Mouse (Mus musculus): ENCODE results near the gene Otud7b. TPM values are rescaled to one million over a fixed set of nuclear protein-coding genes. Genes with fewer than 3 reads are reported as not detected.

Gene Otud7b
- total RNA-seq (2021) = 10 to 100 TPM; 27.4 to 31.0 TPM
- long read RNA-seq, experiment 1, partial matches to known transcripts = 1 of 6 reads
- long read RNA-seq, experiment 1, other reads (novel, unspliced or antisense) = 5 of 6 reads
- long read RNA-seq, experiment 2, full-length matches to known transcripts = 1 of 3 reads
- long read RNA-seq, experiment 2, partial matches to known transcripts = 0 of 3 reads
- long read RNA-seq, experiment 2, other reads (novel, unspliced or antisense) = 2 of 3 reads

DNA sequence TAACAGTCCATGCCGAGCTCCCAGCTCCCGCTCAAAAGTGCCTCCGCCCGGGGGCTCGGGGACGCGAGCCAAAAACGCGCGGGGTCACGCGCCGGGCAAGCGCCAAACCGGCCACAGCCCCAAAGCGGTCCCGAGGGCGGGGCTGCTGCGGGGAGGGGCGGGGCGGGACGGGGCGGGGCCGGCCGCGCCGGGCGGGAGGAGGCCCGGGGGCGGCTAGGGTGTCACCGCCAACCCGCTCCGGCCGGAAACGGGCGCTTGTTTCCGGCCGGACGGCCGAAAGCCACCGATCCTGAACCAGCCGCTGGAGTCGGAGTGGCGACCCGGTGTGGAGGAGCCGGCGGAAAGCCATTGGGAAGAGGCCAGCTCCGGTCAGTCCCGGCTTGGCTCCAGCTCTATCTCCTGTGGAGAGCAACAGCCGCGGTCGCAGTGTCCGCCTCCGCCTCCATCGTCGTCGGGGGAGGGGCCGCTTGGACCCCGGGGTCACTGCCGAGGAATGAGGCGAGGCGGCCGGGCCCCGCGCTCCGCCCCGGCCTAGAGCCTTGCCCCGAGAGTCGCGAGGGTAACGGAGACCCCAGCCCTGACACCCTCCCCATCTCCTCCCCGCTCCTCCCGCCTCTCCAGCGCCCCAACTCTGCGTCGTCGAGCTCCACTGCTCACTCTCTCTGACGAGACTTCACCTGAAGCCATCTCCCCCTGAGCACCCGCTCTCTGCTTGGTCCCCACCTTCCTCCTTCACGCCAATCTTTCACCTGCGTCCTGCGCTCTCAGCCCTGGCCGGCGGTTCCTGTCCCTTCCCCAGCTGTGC lies at the start of gene Otud7b:
Gene Otud7b, plus strand, starts transcription at position 267 of the 805 bp plus-strand sequence.
- DNase-seq (ENCODE audit: low spot score in 2 of 2) = peak; percentile 65 to 73

DNA sequence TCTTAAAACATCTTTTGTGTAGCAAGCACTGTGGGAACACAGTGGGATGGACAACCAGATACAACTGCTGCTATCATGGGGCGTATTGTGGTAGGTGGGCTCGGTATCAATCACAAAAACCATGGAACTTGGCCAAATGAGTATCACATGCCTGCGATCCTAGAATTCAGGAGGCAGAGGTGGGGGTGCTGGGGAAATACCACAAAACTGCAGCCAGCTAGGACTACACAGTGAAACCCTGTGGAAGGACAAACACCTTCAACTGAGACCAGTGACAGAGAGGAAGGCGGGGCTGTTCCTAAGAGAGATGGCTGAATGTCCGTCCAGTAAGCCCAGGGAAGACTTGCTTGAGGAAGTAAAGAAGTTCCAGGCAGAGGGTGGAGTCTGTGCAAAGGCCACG lies 49.0 kb upstream of the Otud7b start:
- no peak for DNase-seq (ENCODE audit: low spot score in 2 of 2)

DNA sequence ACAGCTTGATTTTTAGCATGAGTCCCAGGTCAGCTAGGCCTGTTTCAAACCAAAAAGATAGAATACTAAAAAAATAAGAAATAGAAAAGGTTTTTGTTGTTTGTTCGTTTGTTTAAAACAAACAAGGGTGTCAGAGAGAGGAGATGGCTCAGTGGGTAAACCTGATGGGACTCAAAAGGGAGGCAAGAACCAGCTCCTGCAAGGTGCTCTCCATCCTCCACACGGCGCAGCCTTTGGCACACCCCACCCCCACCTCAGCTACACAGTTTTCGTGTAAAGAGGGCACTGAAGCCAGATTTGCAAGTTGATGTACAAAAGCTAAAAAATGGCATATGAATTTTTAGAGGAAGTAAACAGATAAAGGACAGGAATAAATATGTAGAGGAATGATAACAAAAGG lies 48.3 kb upstream of the Otud7b start:
- no peak for DNase-seq (ENCODE audit: low spot score in 2 of 2)

DNA sequence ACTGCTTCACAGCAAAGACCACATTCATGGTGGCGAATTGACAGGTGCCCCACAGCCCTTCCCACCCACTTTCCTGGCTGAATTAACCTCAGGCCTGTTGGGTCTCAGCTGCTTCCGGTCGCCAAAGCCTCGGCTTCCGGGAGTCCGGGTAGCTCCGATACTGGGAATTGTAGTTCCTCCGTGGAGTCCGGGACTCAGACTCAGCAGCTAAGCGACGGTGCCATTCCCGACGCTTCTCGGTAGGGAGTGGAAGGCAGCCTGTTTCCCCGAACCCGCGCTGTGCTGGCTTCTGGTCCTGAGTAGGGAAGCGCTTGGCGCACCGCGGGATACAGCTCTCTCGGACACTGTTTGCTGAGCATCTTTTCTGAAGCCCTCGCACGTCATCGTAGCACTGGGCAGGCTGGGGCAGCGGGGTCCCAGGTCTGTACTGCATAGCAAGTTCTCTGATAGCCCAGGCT lies 46.6 kb upstream of the Otud7b start:
- peak; percentile 89 to 92 for DNase-seq (ENCODE audit: low spot score in 2 of 2)

DNA sequence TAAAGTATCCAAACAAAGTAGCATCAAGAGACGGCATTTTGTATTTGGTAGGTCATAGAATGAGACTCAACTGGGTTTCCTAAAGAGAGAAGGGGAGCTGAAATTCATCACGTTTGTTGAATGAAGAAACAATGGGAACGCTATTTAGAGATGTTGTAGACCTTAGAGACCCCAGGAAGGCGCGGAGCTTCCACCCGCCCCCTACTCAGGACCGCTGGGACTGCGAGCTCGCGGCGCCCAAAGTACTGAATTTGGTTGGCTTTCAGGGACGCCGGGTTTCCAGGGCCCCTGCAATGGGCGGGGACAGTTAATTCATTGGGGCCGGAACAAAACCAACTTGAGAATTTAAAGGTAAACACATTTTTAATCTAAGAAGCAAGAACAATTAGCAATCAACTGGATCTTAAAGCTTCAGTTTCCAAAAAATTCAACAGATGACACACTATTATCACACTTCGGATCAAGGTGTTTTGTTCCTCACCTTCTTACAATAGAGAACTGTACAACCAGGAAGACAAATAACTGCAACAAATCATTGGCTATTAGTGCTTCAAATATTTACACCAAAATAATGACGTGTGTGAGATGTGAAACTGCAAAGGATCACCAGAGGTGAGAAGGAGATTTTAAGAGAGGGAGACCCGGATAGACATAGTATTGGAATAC lies 46.0 kb upstream of the Otud7b start, which contains the start of gene Vps45:
Gene Vps45, minus strand, starts transcription at position 236 of the 666 bp plus-strand sequence.
- peak; percentile 64 to 85 for DNase-seq (ENCODE audit: low spot score in 2 of 2)

DNA sequence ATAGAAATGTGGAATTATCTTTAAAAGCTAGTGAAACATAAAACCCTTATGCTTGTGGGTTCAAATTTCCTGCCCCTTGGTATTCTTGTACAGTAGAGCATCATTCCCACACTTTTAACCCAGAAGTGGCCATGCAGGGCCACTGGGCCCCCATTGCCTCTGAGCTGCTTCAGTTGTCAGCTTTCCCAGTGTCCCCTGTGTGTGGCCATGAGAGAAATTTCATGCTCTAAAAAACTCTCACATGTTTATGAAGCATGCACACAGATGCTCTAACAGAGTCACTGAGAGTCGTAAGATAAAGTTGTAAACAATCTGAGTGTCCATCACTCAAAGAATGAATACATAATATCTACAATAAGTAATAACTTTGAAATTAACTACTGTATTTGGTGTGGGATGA lies 44.2 kb upstream of the Otud7b start:
- DNase-seq (ENCODE audit: low spot score in 2 of 2) = no peak

DNA sequence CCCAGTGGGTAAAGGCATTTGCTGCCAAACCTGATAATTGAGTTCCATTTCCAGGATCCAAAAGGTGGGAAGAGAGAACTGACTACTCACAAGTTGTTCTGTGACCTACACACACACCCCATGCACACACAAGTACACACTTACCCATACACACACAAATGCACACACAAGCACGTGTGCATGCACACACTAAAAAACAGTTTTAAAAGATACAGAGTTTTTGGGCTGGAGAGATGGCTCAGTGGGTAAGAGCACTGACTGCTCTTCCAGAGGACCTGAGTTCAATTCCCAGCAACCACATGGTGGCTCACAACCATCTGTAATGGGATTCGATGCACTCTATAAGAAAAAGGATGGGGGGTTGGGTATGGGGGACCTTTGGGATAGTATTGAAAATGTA lies 41.0 kb upstream of the Otud7b start:
- DNase-seq (ENCODE audit: low spot score in 2 of 2) = no peak

DNA sequence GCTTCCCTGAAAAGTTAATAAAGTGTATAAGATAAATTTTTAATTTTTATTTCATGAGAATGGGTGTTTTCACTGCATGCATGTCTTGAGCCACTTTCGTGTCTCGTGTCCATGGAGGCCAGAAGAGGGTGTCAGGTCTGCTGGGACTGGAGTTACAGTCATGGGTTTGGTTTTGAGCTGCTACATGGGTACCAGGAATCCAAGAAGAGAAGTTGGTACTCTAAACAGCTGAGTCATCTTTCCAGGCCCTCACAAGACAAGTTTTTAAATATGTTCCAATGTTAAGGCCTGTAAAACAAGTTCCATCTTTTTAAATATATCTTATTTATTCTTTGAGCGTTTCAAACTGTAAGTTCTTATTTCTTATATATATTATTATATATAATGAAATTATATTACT lies 40.1 kb upstream of the Otud7b start:
- DNase-seq (ENCODE audit: low spot score in 2 of 2) = no peak

DNA sequence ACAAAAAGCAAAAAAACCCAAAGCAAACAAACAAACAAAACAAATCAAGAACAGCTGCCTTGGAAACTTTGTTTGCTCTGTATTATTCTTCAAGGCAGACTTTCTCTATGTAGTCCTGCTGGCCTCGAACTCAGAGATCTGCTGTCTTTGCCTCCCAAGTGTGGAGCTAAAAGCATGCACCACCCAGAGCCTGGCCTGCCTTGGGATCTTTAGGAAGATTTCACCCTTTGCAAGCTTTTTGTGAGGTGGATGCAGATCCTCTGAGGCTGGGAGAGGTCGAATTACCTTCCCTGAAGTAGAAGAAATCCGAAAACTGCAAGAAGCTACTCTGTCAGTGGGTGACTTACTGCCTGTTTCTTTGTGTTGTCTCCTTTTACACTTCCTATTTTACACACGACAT lies 39.2 kb upstream of the Otud7b start:
- DNase-seq (ENCODE audit: low spot score in 2 of 2) = no peak

DNA sequence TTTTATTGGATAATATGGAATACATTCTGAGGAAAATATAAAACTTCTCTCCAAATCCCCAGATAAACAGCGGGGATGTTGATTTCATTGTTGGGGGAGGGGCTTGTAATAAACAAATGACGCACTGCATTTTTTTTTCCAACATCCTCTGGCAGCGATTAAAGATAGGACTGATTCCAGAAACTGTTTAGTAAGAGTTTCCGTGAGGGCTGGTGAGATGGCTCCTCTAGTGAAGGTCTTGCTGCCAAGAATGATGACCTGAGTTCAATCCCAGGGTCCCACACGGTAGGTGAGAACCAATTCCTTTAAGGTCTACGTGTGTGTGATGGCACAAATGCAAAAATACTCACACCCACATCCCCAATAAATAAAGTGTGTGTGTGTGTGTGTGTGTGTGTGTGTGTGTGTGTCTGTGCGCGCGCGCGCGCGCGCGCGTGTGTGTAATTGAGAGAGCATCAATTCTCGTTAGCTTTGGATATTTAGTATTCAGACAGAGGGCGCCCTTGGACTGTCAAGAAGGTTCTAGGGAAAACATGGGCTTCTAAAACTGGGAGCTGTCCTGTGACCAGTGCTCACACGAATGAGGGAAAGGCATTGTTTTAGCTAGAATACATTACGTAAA lies 38.5 kb upstream of the Otud7b start:
- peak; percentile 61 to 88 for DNase-seq (ENCODE audit: low spot score in 2 of 2)

DNA sequence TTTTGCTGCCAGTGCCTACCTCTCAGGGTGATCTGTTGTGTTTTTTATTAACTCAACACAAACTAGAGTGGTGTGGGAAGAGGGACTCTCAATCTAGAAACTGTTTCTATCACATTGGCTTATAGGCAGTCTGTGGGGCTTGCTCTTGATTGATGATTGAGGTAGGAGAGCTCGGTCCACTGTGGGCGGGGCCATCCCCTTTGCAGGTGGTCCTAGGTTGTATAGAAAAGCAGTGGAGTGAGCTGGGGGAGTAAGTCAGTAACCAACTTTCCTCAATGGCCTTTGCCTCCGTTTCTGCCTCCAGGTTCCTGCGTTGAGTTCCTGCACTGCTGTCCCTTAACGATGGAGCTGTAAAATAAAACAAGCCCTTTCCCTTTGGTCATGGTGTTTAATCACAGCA lies 37.6 kb upstream of the Otud7b start:
- no peak for DNase-seq (ENCODE audit: low spot score in 2 of 2)

DNA sequence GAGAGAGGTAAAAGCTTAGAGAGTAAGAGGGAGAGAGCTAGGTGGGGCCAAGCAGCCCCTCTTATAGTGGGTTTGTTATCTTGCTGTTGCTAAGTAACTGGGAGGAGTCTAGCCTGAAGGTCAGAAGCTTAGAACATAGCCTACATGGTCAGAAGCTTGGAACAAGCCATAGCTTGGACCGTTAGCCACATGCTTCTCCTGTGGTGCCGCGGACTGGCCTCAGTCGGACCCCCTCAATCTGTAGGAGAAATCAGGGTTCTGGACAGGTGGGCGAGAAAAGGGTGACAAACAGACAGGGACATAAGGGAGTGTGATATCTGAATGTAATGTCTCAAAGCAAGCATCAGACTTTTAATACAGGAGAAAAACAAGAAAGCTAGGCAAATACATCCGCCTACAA lies 35.3 kb upstream of the Otud7b start:
- DNase-seq (ENCODE audit: low spot score in 2 of 2) = no peak

DNA sequence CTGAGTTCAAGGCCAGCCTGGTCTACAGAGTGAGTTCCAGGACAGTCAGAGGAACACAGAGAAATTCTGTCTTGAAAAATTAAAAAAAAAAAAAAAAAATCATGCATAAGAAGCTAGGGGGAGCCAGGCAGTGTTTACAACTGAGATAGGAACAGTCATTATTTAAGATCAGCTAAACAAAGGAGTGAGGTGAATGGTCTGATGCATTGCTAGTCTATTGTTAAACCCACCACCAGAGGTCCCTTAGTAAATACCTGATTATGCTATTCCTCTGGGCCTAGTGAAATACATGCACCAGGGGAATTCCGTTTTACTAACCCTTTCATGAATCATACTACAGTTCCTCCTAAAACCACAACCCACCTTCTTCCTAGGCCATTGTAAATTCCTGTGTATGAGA lies 34.8 kb upstream of the Otud7b start:
- no peak for DNase-seq (ENCODE audit: low spot score in 2 of 2)

DNA sequence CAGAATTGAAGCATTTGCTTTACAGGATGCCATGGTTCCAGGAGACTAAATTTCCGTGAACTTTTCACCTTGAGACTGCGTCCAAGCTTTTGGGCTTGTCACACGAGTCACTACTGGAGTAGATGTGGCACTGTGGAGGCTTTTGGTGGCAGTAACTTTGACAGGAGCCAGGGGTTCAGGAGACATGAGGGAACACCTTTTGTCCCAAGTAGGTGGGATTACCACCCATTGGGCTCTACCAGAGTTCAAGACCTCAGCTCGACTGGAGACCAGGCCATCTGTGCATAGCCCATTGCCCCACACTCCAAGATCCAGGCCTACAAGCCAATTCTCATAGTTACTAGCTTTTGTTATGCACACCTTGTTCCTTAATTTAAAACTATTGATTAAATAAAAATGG lies 34.1 kb upstream of the Otud7b start:
- DNase-seq (ENCODE audit: low spot score in 2 of 2) = no peak

DNA sequence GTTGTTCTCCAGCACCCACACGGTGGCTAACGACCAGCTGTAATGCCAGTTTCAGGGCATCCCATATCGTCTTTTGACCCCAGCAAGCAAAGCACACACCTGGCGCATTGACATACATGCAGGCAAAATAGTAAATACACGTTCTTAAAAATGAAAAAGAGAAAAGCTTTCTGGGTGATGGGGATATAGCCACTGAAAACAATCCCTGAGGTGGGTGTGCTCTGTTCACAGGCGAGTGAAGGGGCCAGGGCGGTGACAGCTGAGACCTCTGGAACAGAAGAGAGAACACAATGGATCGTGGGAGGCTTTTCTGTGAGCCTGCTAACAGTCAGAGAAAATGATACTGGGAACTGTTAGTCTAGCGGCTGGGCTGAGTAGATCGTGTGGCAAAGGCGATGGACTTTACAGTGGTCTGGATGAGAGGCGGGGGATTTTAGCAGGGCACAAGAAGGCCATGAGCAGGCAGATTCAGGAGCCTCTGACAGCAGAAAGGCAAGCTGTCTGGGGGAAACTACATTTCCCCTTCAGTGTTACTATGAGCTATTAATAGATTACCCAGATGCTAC lies 31.3 kb upstream of the Otud7b start:
- DNase-seq (ENCODE audit: low spot score in 2 of 2) = no peak

DNA sequence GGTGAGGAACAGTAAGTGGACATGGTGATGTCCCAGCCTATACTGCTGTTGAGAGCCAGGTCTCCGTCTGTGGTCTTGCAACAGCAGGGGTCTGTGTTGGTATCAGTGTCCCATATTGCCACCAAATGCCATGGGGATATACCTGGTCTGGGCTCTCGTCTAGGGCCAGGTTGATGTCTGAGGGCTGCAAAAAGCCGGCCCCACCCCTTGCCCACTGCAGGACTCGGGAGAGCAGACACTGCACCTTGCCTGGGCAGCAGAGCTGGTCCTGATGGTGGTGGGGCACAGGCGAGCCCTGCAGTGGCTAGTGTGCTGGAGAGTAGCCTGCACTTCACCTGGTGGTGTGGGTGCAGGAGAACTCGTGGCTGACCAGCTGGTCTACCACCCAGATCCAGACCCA lies 26.3 kb upstream of the Otud7b start:
- no peak for DNase-seq (ENCODE audit: low spot score in 2 of 2)

DNA sequence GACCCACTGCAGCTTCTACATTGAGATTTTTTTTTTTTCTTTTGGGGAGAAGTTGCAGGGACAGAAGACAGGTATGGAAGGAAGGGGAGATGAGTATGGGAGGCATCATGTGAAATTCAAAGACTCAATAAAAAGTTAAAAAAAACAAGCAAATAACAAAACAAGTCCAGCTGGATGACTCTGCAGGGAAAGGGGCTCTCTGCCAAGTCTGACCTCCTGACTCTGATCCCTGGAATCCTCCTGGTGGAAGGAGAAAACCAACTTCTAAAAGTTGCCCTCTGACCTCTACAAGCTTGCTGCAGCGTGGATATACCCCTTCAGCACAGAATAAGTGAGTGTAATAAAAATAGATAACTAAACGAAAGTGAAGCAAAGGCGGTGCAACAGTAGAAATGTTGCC lies 25.6 kb upstream of the Otud7b start:
- no peak for DNase-seq (ENCODE audit: low spot score in 2 of 2)

DNA sequence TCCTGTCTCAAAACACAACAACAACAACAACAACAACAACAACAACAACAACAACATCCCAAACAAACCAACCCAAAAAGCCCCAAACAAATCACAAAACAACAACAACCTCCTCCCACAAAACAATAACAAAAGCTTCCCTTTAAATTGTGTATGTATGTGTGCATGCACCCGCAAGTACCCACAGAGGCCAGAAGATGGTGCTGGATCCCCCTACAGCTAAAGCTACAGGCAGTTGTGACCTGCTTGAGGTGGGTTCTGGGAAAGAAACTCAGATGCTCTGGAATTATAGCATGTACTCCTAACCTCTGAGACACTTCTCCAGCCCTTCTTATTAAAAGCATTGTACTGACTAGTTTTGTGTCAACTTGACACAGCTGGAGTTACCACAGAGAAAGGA lies 23.3 kb upstream of the Otud7b start:
- DNase-seq (ENCODE audit: low spot score in 2 of 2) = no peak

DNA sequence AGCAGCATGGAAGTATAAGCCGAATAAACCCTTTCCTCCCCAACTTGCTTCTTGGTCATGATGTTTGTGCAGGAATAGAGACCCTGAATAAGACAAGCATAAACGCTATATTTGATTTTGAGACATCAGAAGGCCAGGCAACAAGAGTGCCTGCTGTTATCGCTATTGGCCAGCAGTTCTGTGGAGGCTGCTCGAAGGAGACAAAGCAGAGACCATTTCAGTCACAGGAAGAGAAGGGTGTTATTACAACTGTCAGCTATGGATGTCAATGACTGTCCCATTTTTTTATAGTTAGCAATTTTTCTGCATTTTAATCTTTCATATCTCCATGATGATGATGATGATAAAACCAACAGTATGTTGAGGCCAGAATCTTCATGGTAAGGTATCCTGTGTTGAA lies 22.7 kb upstream of the Otud7b start:
- DNase-seq (ENCODE audit: low spot score in 2 of 2) = no peak

DNA sequence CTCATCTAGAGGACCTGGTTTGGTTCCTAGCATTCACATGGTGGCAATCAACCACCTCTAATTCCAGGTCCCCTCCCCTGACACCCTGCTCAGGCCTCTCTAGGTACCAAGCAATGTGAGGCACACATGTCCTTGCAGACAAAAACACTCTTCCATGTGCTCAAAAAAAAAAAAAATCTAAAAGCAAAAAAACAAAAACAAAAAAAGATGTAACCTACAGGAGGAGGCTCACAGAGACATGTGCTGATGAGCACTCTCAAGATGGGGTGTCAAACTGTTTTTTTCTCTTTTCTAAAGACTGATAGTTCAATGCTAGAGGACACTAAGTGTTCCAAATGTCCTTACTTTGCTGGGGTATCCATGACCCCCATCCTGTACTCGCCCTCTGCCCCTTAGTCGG lies 22.2 kb upstream of the Otud7b start:
- DNase-seq (ENCODE audit: low spot score in 2 of 2) = no peak

DNA sequence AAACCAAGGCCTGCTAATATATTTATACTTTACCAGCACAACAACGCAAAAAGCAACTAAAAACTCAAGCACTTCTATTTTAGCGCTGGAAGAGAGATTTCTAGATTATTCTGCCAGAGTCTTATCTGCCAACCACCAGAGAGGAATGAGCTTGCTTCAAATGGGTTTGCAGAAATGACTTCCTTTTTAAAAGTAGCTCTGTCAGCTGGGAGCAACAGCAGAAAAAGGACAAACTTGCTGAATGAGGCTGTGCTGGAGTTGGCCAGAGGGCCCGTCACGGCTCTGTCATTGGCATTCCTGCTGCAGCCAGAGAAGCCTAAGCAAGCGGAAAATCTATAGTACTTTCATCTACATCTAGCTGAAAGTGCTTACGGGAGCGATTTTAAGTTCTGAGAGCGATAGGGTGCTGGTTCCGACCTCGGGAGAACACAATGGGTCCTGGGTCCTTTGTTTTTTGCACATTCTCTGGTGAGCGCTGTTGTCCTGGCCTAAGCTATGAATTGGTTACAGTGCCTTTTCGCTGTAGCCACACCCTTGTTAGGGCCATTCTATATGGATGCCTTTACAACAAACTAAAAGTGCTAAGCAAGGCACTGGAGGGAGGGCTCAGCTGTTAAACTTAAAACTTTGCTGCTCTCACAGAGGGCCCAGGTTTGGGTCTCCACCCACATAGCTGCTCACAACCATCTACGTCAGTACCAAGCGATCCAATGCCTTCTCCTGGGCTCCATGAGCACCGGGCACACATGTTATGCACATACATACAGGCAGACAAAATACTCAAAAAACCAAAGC lies 21.4 kb upstream of the Otud7b start:
- DNase-seq (ENCODE audit: low spot score in 2 of 2) = no peak

Data from layer of hippocampus, postnatal 14 days (tissue).